Mouse (Mus musculus): ENCODE data around the gene Slc25a15.
A peak's percentile ranks its signal among the peaks of the same experiment; 100 is the strongest.

Gene Slc25a15

GRCm38 (mm10) chr8:22398142-22398951, at the start of gene Slc25a15:
TSS of gene Slc25a15 (minus strand) at chr8:22398597.
- peak; percentile 89 for DNase-seq

GRCm38 (mm10) chr8:22411971-22412370, 13.6 kb upstream of the Slc25a15 start:
- DNase-seq = no peak

GRCm38 (mm10) chr8:22411282-22411702, 12.9 kb upstream of the Slc25a15 start, which contains the start of gene Mrps31:
TSS of gene Mrps31 (plus strand) at chr8:22411361.
- DNase-seq = peak; percentile 92

GRCm38 (mm10) chr8:22410688-22411281, 12.4 kb upstream of the Slc25a15 start:
- DNase-seq = no peak

- DNase-seq = no peak
Observed at GRCm38 (mm10) chr8:22405733-22406132, 7.3 kb upstream of the Slc25a15 start.

GRCm38 (mm10) chr8:22403235-22403634, 4.8 kb upstream of the Slc25a15 start:
- no peak for DNase-seq

GRCm38 (mm10) chr8:22400593-22400992, 2.2 kb upstream of the Slc25a15 start:
- DNase-seq = no peak

- no peak for DNase-seq
Observed at GRCm38 (mm10) chr8:22399285-22399880, 986 bp upstream of the Slc25a15 start.

- DNase-seq = no peak
Observed at GRCm38 (mm10) chr8:22397811-22398141, 621 bp downstream of the Slc25a15 start.

- DNase-seq = no peak
Observed at GRCm38 (mm10) chr8:22395256-22395655, 3.1 kb downstream of the Slc25a15 start.

- no peak for DNase-seq
Observed at GRCm38 (mm10) chr8:22394471-22394870, 3.9 kb downstream of the Slc25a15 start.

GRCm38 (mm10) chr8:22390766-22391463, 7.5 kb downstream of the Slc25a15 start:
- DNase-seq = no peak

- no peak for DNase-seq
Observed at GRCm38 (mm10) chr8:22389874-22390273, 8.5 kb downstream of the Slc25a15 start.

GRCm38 (mm10) chr8:22385158-22385557, 13.2 kb downstream of the Slc25a15 start:
- no peak for DNase-seq

- no peak for DNase-seq
Observed at GRCm38 (mm10) chr8:22382824-22383595, 15.4 kb downstream of the Slc25a15 start.

GRCm38 (mm10) chr8:22380934-22381333, 17.5 kb downstream of the Slc25a15 start:
- no peak for DNase-seq

- peak; percentile 75 for DNase-seq
Observed at GRCm38 (mm10) chr8:22376903-22377302, 21.5 kb downstream of the Slc25a15 start.

- no peak for DNase-seq
Observed at GRCm38 (mm10) chr8:22376311-22376710, 22.1 kb downstream of the Slc25a15 start.

- no peak for DNase-seq
Observed at GRCm38 (mm10) chr8:22359882-22360281, 38.5 kb downstream of the Slc25a15 start.

GRCm38 (mm10) chr8:22359359-22359758, 39.0 kb downstream of the Slc25a15 start:
- no peak for DNase-seq

- no peak for DNase-seq
Observed at GRCm38 (mm10) chr8:22335426-22335825, 63.0 kb downstream of the Slc25a15 start.
